Mouse (Mus musculus): Measurements from ENCODE around the gene Gas7.

DNA sequence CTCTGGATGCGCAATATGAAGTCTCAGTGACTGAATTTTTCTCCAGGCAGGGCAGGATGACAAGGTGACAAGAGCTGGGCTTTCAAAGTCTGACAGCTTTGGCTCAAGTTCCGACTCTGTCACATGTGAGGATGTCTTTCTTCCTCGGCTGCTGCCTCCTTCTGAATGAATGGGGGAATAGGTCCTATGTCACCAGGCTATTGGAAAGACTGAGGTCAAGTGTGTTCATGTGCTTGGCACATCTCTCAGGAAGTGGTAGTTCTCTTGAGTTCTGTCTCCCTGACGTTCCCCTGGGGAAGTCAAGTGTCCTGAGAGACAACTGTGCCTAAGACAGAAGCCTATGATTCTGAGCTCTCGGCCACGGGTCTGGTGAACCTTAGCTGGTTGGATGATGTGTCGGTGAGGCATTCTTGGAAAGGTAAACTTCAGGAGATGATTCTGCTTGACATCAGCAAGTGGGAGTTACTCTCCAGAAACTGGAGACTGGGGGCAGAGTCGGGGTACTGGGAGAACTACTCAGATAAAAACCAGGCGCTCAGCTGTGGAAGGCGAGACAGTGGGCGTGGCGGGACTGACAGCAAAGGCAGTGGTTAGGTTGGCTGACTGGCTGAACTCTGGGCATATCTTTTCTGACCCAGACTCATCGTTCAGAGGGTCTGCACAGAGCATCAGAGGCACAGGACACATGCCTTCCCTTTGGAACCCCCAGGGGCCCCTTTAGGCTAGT, 94.7 kb downstream of the Gas7 start:
- peak; percentile 10 for TF ChIP-seq CTCF (IDR thresholded peaks at IDR 0.05)
- no peak for TF ChIP-seq EP300 (IDR thresholded peaks at IDR 0.05)

Data from lung, postnatal 0 days (tissue).